Comparison of ENCODE assay signal across 11 mouse cellular contexts in genomic region chr2:153117051-153117486, GRCm38 (mm10). TPM values are rescaled to one million over a fixed set of nuclear protein-coding genes. Genes with fewer than 3 reads are reported as not detected.
DNase-seq lines count a peak whose midpoint lies in the region; ATAC-seq and TF ChIP-seq lines count a peak whose summit lies in the region.
"Had no signal": no experiment of that assay in that cellular context is flagged by ENCODE, and none has a peak within 500 bp of the region (broad histone marks: within the 10 kb centered on the region; RNA-seq: fewer than 3 reads in every experiment).

No protein-coding gene starts in this region.

- H3K9me3 ChIP-seq in heart, embryonic 10.5 days = no peaks in the 10 kb centered on the region
- no peaks in the 10 kb centered on the region for H3K9me3 ChIP-seq in stomach, embryonic 16.5 days (replicated peaks; ENCODE audit: control insufficient read depth, low read length)
- no peaks in the 10 kb centered on the region for H3K9me3 ChIP-seq in stomach, postnatal 0 days (ENCODE audit: control insufficient read depth, low read length)
- no peaks in the 10 kb centered on the region for H3K9me3 ChIP-seq in liver, embryonic 13.5 days (replicated peaks)
- no peaks in the 10 kb centered on the region for H3K9me3 ChIP-seq in forebrain, embryonic 10.5 days
- no peaks in the 10 kb centered on the region for H3K9me3 ChIP-seq in hindbrain, embryonic 16.5 days (ENCODE audit: control insufficient read depth, low read length)
- H3K9me3 ChIP-seq: embryonic facial prominence, embryonic 12.5 days had no signal

- H3K4me2 ChIP-seq in stomach, embryonic 16.5 days (ENCODE audit: low read depth, low read length) = no peak overlapping the region
- no peak overlapping the region for H3K4me2 ChIP-seq in stomach, postnatal 0 days (replicated peaks; ENCODE audit: low read depth)
- no peak overlapping the region for H3K4me2 ChIP-seq in liver, embryonic 13.5 days
- H3K4me2 ChIP-seq in hindbrain, embryonic 16.5 days (ENCODE audit: low read length) = no peak overlapping the region
- H3K4me2 ChIP-seq: embryonic facial prominence, embryonic 12.5 days had no signal

- peaks cover 24% of the 10 kb centered on the region; the same call in 1 of the 2 replicates for H3K27me3 ChIP-seq in heart, embryonic 10.5 days (ENCODE audit: insufficient read depth, poor library complexity, severe bottlenecking)
- no peaks in the 10 kb centered on the region for H3K27me3 ChIP-seq in stomach, embryonic 16.5 days (ENCODE audit: control insufficient read depth, insufficient read depth, low read length)
- H3K27me3 ChIP-seq in stomach, postnatal 0 days (ENCODE audit: control insufficient read depth, insufficient read depth, low read length) = no peaks in the 10 kb centered on the region
- peaks cover 4% of the 10 kb centered on the region; the same call in 1 of the 2 replicates for H3K27me3 ChIP-seq in liver, embryonic 13.5 days
- peaks cover 8% of the 10 kb centered on the region; the same call in 1 of the 2 replicates for H3K27me3 ChIP-seq in forebrain, embryonic 10.5 days (ENCODE audit: poor library complexity, severe bottlenecking)
- H3K27me3 ChIP-seq in hindbrain, embryonic 16.5 days (replicated peaks; ENCODE audit: control insufficient read depth, insufficient read depth, low read length) = no peaks in the 10 kb centered on the region
- H3K27me3 ChIP-seq: embryonic facial prominence, embryonic 12.5 days had no signal

- H3K4me1 ChIP-seq in heart, embryonic 10.5 days = no peaks in the 10 kb centered on the region
- no peaks in the 10 kb centered on the region for H3K4me1 ChIP-seq in stomach, embryonic 16.5 days (ENCODE audit: control insufficient read depth, insufficient read depth, low read length)
- H3K4me1 ChIP-seq in stomach, postnatal 0 days (replicated peaks; ENCODE audit: control insufficient read depth, insufficient read depth) = no peaks in the 10 kb centered on the region
- peaks cover 9% of the 10 kb centered on the region; the same call in 1 of the 2 replicates for H3K4me1 ChIP-seq in liver, embryonic 13.5 days (replicated peaks)
- no peaks in the 10 kb centered on the region for H3K4me1 ChIP-seq in forebrain, embryonic 10.5 days
- H3K4me1 ChIP-seq in hindbrain, embryonic 16.5 days (ENCODE audit: control insufficient read depth, insufficient read depth, low read depth, low read length) = no peaks in the 10 kb centered on the region
- H3K4me1 ChIP-seq: embryonic facial prominence, embryonic 12.5 days had no signal

- TF ChIP-seq EP300 in stomach, postnatal 0 days (optimal IDR thresholded peaks at IDR 0.05) = no peak

- no peak overlapping the region for H3K4me3 ChIP-seq in heart, embryonic 10.5 days
- H3K4me3 ChIP-seq in stomach, embryonic 16.5 days (replicated peaks; ENCODE audit: low read length) = no peak overlapping the region
- H3K4me3 ChIP-seq in stomach, postnatal 0 days (ENCODE audit: low read depth, low read length) = no peak overlapping the region
- no peak overlapping the region for H3K4me3 ChIP-seq in liver, embryonic 13.5 days (replicated peaks)
- H3K4me3 ChIP-seq in forebrain, embryonic 10.5 days = no peak overlapping the region
- no peak overlapping the region for H3K4me3 ChIP-seq in hindbrain, embryonic 16.5 days (ENCODE audit: low read length)
- H3K4me3 ChIP-seq: embryonic facial prominence, embryonic 12.5 days had no signal

- 80% methylated on average over 7 of the region's 7 CpGs for WGBS in heart, embryonic 10.5 days
- WGBS in stomach, embryonic 16.5 days = 74% methylated on average over 7 of the region's 7 CpGs
- 75% methylated on average over 7 of the region's 7 CpGs for WGBS in stomach, postnatal 0 days
- WGBS in liver, embryonic 13.5 days (ENCODE audit: insufficient replicate concordance) = 26% methylated on average over 7 of the region's 7 CpGs
- WGBS in forebrain, embryonic 10.5 days = 89% methylated on average over 7 of the region's 7 CpGs
- WGBS in hindbrain, embryonic 16.5 days = 82% methylated on average over 7 of the region's 7 CpGs

- no peak for TF ChIP-seq CTCF in stomach, postnatal 0 days (IDR thresholded peaks at IDR 0.05; ENCODE audit: low read depth)

- H3K9ac ChIP-seq in stomach, embryonic 16.5 days (ENCODE audit: low read length) = no peak overlapping the region
- H3K9ac ChIP-seq in stomach, postnatal 0 days (ENCODE audit: low read length) = no peak overlapping the region
- H3K9ac ChIP-seq in liver, embryonic 13.5 days = no peak overlapping the region
- no peak overlapping the region for H3K9ac ChIP-seq in hindbrain, embryonic 16.5 days (ENCODE audit: low read depth, low read length)
- H3K9ac ChIP-seq: embryonic facial prominence, embryonic 12.5 days had no signal

- no peak overlapping the region for H3K27ac ChIP-seq in heart, embryonic 10.5 days
- peak overlapping the region; percentile 38; the same call in 1 of the 2 replicates for H3K27ac ChIP-seq in stomach, embryonic 16.5 days (ENCODE audit: low read length)
- no peak overlapping the region for H3K27ac ChIP-seq in stomach, postnatal 0 days (replicated peaks)
- 0 out of 2 replicates have a peak overlapping the region, but pooled peaks have one; percentile 34 for H3K27ac ChIP-seq in liver, embryonic 13.5 days
- no peak overlapping the region for H3K27ac ChIP-seq in forebrain, embryonic 10.5 days
- H3K27ac ChIP-seq in hindbrain, embryonic 16.5 days (ENCODE audit: low read depth, low read length) = no peak overlapping the region
- H3K27ac ChIP-seq: embryonic facial prominence, embryonic 12.5 days had no signal

- ATAC-seq in stomach, embryonic 16.5 days (ENCODE audit: insufficient read depth, low FRiP score) = no peak
- ATAC-seq in stomach, postnatal 0 days (ENCODE audit: low FRiP score, low TSS enrichment) = no peak
- ATAC-seq in liver, embryonic 13.5 days (ENCODE audit: low read depth) = no peak
- no peak for ATAC-seq in hindbrain, embryonic 16.5 days

- H3K36me3 ChIP-seq in heart, embryonic 10.5 days = no peaks in the 10 kb centered on the region
- no peaks in the 10 kb centered on the region for H3K36me3 ChIP-seq in stomach, embryonic 16.5 days (ENCODE audit: control insufficient read depth, insufficient read depth, low read length)
- H3K36me3 ChIP-seq in stomach, postnatal 0 days (ENCODE audit: control insufficient read depth, insufficient read depth, low read length) = no peaks in the 10 kb centered on the region
- H3K36me3 ChIP-seq in liver, embryonic 13.5 days = no peaks in the 10 kb centered on the region
- no peaks in the 10 kb centered on the region for H3K36me3 ChIP-seq in forebrain, embryonic 10.5 days (replicated peaks)
- H3K36me3 ChIP-seq in hindbrain, embryonic 16.5 days (ENCODE audit: control insufficient read depth, insufficient read depth, low read length) = no peaks in the 10 kb centered on the region
- H3K36me3 ChIP-seq: embryonic facial prominence, embryonic 12.5 days had no signal

- DNase-seq in heart, adult 11 months = peak; percentile 96
- no peak for DNase-seq in heart, embryonic 10.5 days (ENCODE audit: low spot score)
- no peak for DNase-seq in stomach, postnatal 0 days (ENCODE audit: low spot score)
- DNase-seq in liver, embryonic 13.5 days = no peak
- peak; percentile 41 for DNase-seq in thymus, postnatal 14 days
- DNase-seq in forebrain, embryonic 10.5 days (ENCODE audit: extremely low spot score, low spot score) = no peak
- DNase-seq: kidney, adult 9 months; midbrain, embryonic 14.5 days had no signal

RNA-seq across cellular contexts. Expression of gene Hck, which starts 8.8 kb away (rescaled TPM):
- polyA plus RNA-seq in heart, embryonic 10.5 days (2016; fragmentation: Nextera tagmentation; extraction: Ambion mirVana) = 0.48 and 1.3 TPM in 2 replicates
- 6.2 and 6.7 TPM in 2 replicates for polyA plus RNA-seq in stomach, embryonic 16.5 days (2015; fragmentation: Nextera tagmentation; extraction: Ambion mirVana)
- polyA plus RNA-seq in stomach, postnatal 0 days (2015; fragmentation: Nextera tagmentation; extraction: Ambion mirVana) = 3.2 and 3.6 TPM in 2 replicates
- polyA plus RNA-seq in liver, embryonic 13.5 days (2015; fragmentation: Nextera tagmentation; extraction: Ambion mirVana) = 7.5 and 7.8 TPM in 2 replicates
- polyA plus RNA-seq in forebrain, embryonic 10.5 days (2016; fragmentation: Nextera tagmentation; extraction: Ambion mirVana) = 0.92 and 1.5 TPM in 2 replicates
- 4.3 and 5.3 TPM in 2 replicates for polyA plus RNA-seq in hindbrain, embryonic 16.5 days (2015; fragmentation: Nextera tagmentation; extraction: Ambion mirVana)

RNA-seq across cellular contexts. Expression of gene Tm9sf4, which starts 44.0 kb away (rescaled TPM):
- 74.4 and 80.4 TPM in 2 replicates for polyA plus RNA-seq in heart, embryonic 10.5 days (2016; fragmentation: Nextera tagmentation; extraction: Ambion mirVana)
- 86.7 and 93.4 TPM in 2 replicates for polyA plus RNA-seq in stomach, embryonic 16.5 days (2015; fragmentation: Nextera tagmentation; extraction: Ambion mirVana)
- 44.0 and 45.6 TPM in 2 replicates for polyA plus RNA-seq in stomach, postnatal 0 days (2015; fragmentation: Nextera tagmentation; extraction: Ambion mirVana)
- polyA plus RNA-seq in liver, embryonic 13.5 days (2015; fragmentation: Nextera tagmentation; extraction: Ambion mirVana) = 29.3 and 35.6 TPM in 2 replicates
- 65.3 and 66.0 TPM in 2 replicates for polyA plus RNA-seq in forebrain, embryonic 10.5 days (2016; fragmentation: Nextera tagmentation; extraction: Ambion mirVana)
- 79.8 and 86.7 TPM in 2 replicates for polyA plus RNA-seq in hindbrain, embryonic 16.5 days (2015; fragmentation: Nextera tagmentation; extraction: Ambion mirVana)

RNA-seq across cellular contexts. Expression of gene Ccm2l, which starts 51.3 kb away (rescaled TPM):
- 4.4 and 5.1 TPM in 2 replicates for polyA plus RNA-seq in heart, embryonic 10.5 days (2016; fragmentation: Nextera tagmentation; extraction: Ambion mirVana)
- polyA plus RNA-seq in stomach, embryonic 16.5 days (2015; fragmentation: Nextera tagmentation; extraction: Ambion mirVana) = 0.51 and 1.0 TPM in 2 replicates
- 1.1 and 1.2 TPM in 2 replicates for polyA plus RNA-seq in stomach, postnatal 0 days (2015; fragmentation: Nextera tagmentation; extraction: Ambion mirVana)
- 0.83 and 0.92 TPM in 2 replicates for polyA plus RNA-seq in liver, embryonic 13.5 days (2015; fragmentation: Nextera tagmentation; extraction: Ambion mirVana)
- 0.83 and 0.84 TPM in 2 replicates for polyA plus RNA-seq in forebrain, embryonic 10.5 days (2016; fragmentation: Nextera tagmentation; extraction: Ambion mirVana)
- polyA plus RNA-seq in hindbrain, embryonic 16.5 days (2015; fragmentation: Nextera tagmentation; extraction: Ambion mirVana) = 0.58 and 1.4 TPM in 2 replicates

Comparison
In these comparisons a context has a peak if more than half of its experiments do, and no peak if none do; other contexts are left out.
1. DNase-seq: peak in heart, adult 11 months (single experiment) and thymus, postnatal 14 days (single experiment); none in heart, embryonic 10.5 days (single experiment), stomach, postnatal 0 days (single experiment), liver, embryonic 13.5 days (single experiment) and forebrain, embryonic 10.5 days (single experiment).
2. H3K27ac ChIP-seq: peak in stomach, embryonic 16.5 days (single experiment) and liver, embryonic 13.5 days (single experiment); none in heart, embryonic 10.5 days (single experiment), stomach, postnatal 0 days (single experiment), forebrain, embryonic 10.5 days (single experiment) and hindbrain, embryonic 16.5 days (single experiment).